Mouse (Mus musculus): Measurements from ENCODE around the gene Tunar.

GRCm38 (mm10) chr12:105337290-105338005, 3.8 kb downstream of the Tunar start:
- TF ChIP-seq CTCF (IDR thresholded peaks at IDR 0.05; ENCODE audit: low read depth): no peak
- no peak for TF ChIP-seq EP300 (IDR thresholded peaks at IDR 0.05; ENCODE audit: low read depth)
